Mouse (Mus musculus) ovary, postnatal 36 days (tissue): Measurements from ENCODE around the gene Fbxo36.

Source experiments
- DNase-seq: peaks from one replicate; pipeline ENCODE4 v3.0.0; 2022; ENCODE audit warnings: low spot score, mixed read lengths

Fbxo36 gene

DNA sequence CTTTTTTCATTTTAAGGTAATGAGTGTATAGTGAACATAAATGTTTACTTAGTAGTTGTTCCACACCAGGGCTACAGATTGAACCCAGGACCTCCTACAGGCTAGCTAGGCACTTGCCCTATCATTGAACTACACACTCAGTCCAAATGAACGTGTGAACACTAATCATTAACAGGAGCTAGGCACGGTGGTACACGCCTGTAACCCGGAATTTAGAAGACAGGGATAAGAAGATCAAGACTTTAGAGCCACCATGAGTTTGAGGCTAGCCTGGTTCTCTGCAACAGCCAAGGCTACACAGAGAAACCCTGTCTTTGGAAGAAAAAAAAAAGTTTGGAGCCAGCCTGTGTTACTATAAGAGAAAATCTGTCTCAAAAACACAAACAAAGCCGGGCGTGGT, 20.0 kb downstream of the Fbxo36 start:
- DNase-seq, result no peak

DNA sequence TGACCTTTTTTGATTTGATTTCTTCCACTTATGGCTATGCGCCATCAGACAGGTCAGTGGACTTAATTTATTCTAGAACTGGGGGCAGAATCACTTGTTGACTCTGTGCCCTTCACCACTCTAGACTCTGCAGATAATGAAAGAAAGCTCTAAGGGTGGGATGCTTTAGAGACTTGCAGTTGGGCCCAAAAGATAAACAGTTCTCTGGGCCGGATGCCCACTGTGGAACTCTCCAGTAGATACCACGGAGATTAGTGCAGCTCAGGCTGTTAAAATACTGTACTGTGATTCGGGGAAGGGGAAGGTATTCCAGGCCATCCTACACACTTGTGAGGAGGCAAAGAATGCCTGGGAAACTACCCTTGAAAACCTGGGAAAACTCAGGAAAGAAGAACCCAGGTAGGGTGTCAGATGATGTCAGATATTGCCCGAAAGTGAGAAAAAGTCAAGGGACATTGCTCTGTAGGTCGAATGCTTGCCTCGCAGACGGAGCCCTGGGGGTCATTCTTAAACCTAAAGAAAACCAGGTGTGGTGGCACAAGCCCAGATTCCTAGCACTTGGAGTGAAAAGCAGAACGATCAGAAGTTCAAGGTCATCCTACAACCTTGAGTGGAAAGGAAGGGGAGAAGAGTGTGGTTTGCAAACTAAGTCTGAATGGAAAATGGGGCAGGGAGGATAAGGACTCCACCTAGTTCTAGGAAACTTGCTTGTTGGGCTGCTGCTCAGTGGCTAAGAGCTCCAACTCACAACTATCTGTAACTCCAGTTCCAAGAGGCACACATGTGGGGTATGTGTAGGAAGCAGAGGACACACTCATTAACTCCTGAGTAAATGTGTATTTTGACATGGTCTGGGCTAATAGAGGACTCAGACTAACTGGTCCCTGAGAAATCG, 21.0 kb downstream of the Fbxo36 start:
- DNase-seq, result peak; percentile 16

DNA sequence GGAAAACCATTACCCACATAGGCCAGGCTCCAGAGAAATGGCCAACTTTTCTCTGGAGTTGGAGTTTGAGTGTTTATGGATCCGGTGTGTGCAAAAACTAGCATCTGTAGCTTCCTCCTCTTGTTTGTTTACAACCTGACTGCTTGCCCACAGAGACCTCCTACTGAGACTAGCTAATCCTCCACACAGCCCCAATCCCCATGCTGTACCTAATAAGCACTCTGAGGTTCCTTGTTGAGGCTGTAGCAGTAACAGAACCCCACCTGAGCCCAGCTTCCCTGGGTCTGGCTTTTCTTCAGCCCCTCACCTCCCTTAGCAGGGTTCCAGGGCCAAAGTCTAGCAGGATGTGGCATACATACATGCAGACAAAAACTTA, 21.6 kb downstream of the Fbxo36 start:
- DNase-seq, result no peak

DNA sequence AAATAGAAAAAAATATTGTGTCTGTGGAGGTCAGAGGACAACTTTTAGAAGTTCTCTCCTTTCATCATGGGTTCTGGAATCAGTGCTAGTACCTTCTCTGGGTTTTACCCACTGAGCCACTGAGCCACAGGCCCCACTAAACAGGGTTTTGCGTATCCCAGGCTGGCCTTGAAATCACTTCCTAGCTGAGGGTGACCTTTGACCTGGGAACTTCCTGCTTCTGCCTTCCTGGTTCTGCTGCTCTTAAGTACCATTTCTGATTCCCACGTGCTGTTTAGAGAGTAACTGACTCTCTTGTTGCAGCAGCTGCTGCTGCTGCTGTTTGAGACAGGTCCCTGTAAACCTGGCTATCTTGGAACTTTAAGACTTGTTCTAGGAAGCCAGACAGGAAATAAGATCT, 25.0 kb downstream of the Fbxo36 start:
- no peak for DNase-seq

DNA sequence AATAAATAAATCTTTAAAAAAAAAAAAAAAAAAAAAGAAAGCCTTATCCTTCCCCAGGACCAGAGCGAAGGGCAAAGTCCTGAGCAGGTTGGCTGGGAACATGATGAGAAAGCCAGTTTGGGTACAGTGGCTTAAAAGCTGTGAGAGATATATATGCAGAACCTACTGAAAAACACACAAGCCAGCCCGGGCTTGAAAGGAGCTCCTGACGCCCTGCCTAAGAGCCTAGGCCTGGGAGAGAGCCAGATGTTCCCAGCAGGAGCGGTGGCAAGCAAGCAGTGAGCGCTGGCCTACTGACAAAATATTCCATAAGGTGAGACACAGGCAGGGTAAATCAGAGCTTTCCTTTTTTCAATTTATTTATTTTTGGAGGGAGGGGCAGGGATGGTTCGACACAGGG, 26.6 kb downstream of the Fbxo36 start:
- no peak for DNase-seq

DNA sequence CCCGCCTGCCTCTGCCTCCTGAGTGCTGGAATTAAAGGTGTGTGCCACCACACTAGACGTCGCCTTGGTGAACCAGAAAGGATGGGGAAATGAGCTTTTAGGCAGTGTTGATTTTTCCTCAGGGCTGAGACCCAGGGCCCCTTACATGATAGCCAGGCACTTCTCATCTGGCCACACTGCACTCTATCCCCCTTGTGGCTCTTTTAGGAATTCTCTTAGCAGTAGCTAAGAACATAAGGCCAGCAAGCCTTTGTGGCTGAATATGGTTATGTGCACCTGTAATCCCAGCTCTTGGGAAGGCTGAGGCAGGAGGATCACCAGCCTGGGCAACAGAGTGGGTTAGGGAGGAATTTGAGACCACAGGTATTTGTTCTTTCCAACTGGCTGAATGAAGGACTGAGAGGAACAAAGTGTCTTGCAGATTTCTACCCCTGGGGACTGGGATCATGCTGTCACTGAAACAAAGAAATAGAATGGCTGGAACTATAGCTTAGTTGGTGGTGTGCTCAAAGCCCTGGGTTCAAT, 27.1 kb downstream of the Fbxo36 start:
- no peak for DNase-seq

DNA sequence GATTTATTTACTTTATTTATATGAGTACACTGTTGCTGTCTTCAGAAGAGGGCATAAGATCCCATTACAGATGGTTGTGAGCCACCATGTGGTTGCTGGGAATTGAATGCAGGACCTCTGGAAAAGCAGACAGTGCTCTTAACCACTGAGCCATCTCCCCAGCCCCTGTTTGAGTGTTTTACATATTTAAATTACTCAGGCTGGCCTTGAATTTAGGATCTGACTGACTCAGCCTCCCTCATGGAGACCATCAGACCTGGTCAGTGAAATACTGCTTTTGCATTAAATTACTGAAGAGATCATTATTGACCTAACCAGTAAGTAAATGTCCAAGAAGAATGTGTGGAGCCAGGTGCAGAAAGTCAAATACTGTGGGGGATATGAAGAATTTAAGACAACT, 28.7 kb downstream of the Fbxo36 start:
- DNase-seq, result no peak

DNA sequence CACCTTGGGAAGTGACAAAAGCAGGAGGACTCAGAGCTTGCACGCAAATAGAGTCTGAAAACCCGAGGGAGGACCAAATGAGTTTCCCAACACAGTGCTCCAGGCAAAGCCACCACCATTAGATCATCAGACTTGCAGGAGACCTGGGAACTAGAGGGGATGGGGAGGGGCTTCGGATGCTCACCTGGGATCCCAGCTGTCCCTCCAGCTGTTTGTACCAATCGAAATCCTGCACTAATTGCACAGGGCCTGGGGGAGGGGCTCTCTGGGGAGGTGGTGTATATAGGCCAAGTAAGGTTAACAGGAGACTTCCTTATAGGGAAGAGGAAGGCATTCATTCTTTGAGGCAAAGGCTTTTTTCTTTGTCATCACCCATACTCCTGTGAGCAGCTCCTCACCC, 29.2 kb downstream of the Fbxo36 start:
- DNase-seq, result no peak

DNA sequence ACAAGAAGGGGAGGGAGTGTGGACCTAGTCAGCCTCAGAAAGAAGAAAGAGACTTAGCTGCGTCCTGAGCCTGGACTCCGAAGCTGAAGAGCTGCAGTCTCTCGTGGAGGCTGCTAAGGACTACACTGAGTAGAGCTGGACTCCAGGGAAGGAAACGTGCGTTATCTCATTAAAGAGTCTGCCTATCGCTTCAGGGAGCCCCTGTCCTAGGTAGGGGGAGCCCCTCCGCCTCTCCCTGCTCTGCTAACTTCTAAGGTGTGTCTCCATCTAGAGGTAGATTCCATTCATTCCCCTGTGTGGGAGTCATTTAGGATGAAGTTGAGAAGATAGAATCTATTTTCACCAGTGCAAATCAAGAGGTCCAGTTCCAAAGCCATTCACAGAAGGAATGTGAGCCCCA, 29.9 kb downstream of the Fbxo36 start:
- DNase-seq, result no peak

DNA sequence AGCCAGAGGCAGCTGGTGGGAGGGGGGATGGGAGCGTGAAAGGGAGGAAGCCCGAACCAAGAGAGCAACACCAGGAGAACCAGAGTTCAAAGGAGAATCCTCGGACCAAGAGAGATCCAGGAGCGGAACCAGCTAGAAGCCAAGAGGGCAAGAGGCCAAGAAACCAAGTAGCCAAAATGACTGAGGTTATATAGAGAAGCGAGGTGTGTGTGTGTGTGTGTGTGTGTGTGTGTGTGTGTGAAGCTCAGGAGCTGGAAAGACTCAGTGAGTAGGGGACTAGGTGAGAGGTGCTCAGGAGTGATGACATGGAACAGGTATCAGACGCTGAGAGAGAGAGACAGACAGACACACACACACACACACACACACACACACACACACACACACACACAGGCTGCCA, 31.5 kb downstream of the Fbxo36 start:
- DNase-seq, result no peak

DNA sequence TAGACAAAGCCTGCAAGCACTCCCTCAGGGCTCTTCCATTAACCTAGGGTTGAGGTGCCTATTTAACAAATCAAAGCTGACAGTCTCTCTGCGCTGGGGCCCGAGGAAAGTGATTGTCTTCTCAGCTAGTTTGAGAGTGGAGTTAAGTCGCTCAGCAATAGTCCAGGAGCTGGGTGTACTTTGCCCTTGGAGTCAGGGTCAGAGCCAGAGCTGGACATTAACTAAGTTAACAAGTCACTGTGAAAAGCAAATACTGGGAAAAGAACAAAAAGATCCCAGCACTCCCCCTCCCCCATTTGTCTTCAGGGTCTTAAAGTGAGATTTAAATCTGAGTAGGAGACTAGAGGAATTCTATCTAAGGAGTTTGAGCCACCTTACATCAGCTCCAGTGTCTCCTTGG, 32.5 kb downstream of the Fbxo36 start:
- no peak for DNase-seq

DNA sequence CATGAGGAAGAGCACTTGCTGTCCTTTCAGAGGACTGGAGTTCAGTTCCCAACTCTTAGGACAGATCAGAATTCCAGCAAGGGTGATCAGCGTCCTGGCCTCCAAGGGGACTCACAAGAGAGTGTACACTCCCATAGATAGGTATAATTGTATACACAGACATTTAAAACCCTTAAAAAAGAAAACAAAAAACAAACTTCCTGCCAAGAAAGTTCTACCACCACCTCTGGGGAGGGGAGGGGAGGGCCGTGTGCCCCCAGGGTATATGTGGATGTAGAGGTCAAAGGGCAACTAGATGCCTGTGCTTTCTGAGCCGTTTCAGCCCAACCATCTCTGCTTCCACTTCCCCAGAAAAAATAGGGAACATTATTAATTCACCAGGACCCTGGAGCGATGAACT, 33.3 kb downstream of the Fbxo36 start:
- no peak for DNase-seq

DNA sequence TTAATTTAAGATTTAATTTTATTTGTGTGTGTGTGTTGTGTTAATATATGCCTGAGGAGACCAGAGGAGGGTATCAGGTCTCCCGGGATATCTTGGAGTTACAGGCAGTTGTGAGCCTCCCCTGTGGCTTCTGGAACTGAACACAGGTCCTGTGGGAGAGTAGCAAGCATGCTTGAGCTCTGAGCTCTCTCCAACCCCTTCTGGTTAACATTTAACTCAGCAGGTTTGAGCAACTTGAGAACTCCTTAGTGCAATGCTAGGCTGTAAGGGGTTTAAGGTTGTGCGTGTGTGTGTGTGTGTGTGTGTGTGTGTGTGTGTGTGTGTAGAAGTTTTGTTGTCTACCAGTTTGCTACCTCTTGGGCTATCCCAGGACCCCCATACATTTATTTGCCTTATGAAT, 37.9 kb downstream of the Fbxo36 start:
- DNase-seq, result no peak

DNA sequence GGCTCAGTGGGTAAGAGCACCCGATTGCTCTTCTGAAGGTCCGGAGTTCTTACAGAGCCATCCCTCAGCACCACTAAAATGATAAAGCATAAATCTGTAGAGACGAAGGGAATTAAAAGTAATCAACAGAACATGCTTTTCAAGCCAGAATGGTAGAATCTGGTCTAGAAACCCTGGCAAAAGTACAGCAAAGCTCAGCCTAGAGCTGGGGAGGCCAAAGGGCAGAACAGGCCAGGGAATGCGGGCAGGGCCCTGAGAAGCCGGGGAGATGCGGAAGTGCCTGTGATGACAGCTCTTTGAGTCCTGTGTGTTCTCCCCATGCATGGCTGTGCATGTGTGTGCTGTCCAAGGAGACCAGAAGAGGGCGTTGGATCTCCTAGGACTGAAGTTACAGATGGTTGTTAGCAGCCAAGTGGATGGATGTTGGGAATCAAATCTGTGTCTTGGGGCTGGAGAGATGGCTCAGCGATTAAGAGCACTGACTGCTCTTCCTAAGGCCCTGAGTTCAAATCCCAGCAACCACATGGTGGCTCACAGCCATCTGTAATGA, 40.0 kb downstream of the Fbxo36 start:
- no peak for DNase-seq

DNA sequence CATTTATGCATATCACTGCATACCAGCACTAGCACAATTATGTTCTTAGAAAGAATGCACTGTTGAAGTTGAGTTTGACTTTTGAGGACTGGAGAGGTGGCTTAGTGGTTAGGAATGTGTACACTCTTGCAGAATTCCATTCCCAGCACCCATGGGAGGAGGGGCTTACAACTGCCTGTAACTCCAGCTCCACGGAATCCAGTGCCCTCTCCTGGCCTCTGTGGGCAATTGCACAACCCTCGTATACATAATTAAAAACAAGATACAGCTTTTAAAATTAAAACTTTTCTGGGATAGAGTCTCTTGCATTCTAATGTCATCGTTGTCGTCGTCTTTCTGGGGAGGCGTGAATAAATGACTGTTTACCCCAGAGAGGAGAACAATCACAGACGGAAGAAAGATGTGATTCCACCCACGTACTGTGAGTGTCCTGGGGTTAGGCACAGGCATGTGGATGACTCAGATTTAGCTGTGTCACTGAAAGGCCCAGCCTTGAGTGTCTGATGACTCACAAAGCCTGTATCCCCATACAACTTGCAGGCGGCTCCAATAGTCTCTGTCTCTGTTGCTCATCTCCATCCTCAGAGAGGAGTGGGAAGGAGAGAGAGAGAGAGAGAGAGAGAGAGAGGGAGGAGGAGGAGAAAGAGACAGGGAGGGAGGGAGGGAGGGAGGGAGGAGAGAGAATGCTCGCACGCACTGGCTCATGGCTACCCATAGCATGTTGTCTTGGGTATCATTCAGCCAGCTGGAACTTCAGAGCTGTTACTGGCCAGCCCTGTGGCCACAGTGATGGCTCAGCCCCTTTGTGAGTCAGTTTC, 41.8 kb downstream of the Fbxo36 start:
- DNase-seq, result no peak

DNA sequence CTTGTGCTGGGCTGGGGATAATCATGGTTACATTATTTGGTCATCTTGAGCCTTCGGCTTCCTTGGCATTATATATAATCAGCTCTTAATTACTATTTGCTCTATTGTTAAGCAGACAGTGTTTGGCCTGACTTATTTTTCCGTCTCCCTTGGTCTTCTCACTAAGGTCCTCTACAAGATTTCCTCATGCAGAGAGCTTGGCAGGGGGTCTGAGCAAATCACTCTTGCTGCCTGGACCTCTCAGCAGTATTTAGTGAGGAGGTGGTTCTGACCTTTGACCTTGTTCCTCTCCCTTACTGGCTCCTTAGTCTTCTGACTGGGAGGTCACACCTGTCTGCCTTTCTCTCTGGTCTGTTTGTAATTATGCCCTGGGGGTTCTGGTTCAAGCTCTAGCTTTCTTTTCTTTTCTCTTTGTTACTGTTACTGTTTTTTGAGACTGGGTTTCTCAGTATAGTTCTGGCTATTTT, 42.5 kb downstream of the Fbxo36 start:
- no peak for DNase-seq

DNA sequence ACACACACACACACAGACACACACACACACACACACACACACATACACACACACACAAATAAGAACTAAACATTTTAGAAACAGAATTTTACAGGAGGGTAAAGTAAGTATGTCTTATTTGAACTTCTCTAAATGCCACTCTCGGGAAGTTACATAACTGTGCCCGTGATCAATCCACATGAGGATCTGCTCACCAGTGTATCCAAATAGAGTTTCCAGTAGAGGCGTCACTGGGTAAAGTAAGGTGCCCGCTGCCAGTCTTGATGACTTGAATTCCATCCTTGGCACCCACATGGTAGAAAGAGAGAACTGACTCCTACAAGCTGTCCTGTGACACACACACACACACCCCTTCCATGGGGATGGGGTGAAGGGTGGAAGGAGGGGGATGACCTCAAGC, 43.3 kb downstream of the Fbxo36 start:
- no peak for DNase-seq

DNA sequence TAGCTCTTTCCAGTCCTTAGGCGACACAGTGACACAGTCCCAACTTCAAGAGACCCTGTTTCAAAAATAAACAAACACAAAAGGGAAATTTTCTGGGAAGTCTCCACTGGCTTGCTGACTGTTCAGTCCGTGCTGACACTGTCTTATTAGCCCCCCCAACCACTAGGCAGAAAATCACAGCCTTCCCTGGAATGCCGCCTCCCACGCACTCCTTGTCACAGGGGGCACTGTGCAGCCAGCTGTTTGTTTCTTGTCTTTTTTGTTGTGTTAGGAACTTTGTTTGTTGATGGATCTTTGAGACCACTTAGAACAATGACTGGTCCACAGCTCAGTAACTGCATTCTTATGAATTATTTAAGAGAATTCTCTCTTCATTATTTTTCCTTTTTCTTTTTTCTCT, 44.2 kb downstream of the Fbxo36 start:
- DNase-seq, result no peak

DNA sequence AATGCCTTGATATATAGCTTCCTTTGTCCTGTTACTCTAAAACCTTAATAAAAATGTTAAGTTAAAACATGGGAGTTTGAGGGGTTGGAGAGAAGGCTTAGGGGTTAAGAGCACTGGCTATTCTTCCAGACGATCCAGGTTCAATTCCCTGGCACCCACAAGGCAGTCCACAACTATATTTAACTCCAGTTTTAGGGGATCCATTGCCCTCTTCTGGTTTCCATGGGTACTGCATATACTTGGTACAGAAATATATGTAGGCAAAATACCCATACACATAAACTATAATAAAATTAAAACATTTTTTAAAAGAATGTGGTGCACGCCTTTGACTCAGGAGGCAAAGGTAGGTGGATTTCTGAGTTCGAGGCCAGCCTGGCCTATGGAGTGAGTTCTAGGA, 45.5 kb downstream of the Fbxo36 start:
- DNase-seq, result no peak

DNA sequence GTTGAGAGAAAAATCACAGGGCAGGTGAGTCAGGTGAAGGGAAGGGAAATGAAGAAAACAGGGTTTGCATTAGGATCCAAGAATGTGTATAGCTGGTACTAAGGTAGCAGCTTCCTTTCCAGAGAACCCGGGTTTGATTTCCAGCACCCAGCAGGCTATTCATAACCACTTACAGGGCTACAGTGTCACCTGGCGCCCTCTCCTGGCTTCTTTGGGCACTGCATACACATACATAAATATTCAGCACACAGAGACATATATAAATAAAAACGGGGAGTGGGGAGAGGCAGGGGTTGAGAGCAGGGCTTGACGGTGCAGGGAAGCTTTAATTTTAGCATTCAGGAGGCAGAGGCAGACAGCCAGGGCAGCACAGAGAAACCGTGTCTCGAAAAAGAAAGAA, 46.3 kb downstream of the Fbxo36 start:
- no peak for DNase-seq

DNA sequence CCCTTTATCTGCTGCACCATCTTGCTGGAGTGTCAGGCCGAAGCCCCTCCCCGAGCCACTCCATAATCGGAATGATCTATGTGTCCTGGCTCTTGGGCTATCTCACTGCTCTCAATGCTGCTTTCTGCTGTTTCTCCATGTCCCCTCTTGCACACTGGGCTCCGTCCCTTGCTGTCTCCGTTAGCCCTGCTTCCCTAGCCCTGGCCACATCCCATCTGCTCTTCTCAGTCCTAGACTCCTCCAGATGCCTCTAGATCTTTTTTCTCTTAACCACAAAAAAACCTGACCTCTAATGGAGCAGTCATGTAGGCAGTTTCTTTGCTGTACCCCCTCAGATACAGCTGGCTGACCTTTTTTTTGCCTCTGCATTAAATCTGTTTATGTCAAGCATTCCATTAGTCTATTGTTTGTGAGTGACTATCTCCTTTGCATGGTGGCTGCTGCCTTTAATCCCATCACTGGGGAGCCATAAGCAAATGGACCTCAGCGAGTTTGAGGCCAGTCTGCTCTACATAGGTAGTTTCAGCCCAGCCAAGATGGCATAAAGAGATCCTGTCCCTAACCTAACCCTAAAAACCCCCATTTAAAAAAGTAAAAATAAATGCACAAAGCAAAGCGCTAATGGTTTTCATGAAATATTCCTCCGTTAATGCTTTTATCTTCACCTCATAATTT, 49.8 kb downstream of the Fbxo36 start:
- DNase-seq, result no peak

DNA sequence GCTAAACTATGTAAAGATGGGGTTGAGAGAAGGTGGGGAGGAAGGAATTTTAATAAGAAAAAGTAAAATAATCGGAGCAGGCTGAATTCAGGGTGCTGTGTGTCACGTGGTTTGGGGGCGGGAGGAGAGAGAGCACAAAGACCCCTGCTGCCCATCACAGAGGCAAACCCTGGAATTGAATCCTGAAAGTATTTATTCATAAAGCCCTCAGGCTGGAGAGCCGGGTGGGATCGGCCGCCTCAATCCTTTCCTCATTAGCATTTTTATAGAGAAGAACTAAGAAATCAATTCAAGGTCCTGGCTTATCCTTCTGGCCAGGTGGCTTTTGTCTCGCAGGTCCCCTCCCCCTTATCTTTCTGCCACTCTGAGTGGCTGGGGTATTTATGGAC, 50.4 kb downstream of the Fbxo36 start:
- DNase-seq, result no peak
